Mouse (Mus musculus): Measurements from ENCODE around the gene Ttc25.
"Not testable (repeated sequence)": the region's sequence is repeated elsewhere in the genome, so short reads cannot be mapped to it uniquely, and the experiment has no call there.

Gene Ttc25

DNA sequence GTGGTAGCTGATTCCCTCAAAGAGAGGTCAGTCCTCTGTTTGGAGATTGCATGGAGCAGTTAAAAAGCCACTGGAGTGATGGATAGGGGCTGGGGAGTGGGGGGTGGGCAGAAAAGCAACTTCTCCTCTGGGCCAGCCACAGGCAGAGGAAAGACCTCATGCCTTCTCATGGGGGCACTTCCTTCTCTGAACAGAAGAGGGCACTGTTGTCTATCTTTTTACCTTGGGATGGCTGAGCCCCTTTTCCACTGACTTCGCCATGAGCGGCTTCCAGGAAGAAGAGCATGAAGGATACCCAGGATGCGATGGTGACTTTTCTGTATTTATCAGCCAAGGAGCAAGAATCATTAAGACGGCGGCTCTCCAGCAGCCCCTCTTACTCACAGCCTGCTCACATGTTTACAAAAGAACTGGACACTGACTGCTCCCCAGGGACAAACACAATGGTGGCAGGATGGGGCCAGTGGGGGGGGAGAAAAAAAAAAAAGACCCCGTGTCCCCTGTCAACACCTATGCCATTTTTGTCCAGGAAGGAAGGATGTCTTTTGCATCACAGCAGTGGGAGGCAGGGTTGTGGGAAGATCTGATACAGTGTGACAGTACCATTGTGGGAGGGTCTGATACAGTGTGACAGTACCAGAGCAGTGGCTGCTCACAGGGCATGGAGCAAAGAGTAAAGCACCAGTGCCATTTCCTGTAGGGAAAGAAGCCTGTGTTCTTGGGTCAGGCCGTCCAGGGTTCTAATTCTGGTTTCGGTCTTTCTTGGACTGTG is 25.2 kb downstream of the Ttc25 start:
- DNase-seq (ENCODE audit: low spot score in 2 of 2), result peak; percentile 45 to 59

DNA sequence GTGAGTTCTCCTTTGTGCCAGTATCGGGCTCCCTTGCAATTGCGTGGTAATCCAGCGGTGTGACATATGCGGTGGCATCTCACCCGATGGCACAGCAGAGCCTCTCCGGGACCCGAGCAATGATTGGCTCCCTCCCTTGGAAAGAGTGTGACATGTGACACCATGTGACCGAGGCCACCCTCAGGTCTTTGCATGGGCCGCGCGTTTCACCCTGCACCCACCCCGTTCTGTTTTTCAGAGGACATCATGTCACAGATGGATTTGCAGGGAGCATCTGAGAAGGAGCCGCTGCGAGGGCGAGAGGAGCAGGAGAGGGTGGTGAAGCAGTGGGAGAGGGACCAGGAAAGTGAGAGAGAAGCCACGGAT is 25.8 kb downstream of the Ttc25 start:
- DNase-seq (ENCODE audit: low spot score in 2 of 2), result no peak

DNA sequence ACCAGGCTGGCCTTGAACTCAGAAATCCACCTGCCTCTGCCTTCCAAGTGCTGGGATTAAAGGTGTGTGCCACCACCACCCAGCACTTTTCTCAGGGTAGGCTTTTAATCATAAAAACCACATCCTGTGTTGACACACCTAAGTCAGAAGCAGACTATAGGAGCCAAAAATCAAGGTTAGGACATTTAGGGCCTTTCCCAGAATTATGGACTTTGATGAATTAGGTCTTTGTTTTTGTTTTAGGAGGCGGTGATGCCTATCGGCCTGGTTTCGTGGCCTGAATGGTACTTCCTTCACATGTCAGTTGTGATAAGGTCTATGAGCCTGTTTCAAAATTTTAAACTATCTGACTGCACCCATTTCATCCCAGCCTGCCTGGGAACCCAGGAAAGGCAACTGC is 28.8 kb downstream of the Ttc25 start:
- DNase-seq (ENCODE audit: low spot score in 2 of 2), result no peak

DNA sequence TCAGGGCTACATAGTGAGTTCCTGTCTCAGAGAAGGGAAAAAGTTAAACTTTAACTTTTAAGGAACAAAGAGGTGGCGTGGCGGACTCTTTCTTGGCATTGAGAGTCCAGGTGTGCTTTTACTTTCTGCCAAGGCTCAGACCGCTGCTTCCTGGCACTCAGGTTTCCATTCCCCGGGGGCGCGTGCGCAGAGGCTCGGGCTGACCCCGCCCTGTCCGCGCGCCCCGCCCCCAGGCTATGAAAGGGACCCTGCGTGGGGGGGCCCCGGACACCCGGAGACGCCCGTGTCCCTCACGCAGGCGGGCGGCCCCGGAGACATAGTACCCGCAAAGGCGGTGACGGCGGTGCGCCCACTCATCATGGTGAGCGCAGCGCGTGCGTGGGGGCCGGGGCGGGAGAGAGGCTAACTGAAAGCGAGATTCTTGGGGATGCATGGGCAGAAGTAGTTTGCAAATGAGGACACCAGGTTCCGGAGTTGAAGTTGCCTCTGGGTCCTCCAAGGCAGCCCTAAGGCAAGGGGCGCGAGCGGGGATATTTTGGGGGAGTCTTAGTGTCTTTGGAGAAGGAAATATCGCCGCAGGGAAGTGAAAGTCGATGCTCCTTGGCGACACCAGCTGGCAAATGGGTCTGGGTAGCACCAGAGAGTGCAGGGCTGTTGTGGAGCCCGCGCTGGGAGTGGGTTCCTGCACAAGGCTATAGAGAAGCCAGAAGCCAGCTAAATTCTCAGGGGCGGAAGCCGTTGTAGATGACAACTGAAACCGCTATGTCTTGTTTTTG is 29.5 kb downstream of the Ttc25 start, which contains the start of gene Cnp:
TSS of gene Cnp (plus strand) at position 197 of the 776 bp plus-strand sequence.
- peak; percentile 62 to 63 for DNase-seq (ENCODE audit: low spot score in 2 of 2)

DNA sequence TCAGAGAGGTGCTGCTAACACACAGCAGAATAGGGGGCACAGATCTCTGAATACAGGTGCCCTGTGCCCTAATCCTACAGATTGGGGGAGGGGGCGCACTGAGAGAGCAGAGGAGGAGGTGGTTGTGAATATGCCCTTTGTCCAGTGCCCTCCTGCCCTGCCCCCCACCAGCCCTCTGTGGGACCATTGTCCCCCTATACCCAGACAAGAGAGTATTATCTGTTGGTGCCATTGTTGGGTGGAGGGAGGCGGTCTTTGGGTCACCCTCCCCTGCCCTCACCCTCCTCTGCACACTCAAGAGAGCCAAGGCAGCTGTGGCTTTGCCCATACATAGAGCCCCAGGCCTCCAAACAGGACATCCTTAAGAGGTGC is 30.1 kb downstream of the Ttc25 start:
- no peak for DNase-seq (ENCODE audit: low spot score in 2 of 2)

DNA sequence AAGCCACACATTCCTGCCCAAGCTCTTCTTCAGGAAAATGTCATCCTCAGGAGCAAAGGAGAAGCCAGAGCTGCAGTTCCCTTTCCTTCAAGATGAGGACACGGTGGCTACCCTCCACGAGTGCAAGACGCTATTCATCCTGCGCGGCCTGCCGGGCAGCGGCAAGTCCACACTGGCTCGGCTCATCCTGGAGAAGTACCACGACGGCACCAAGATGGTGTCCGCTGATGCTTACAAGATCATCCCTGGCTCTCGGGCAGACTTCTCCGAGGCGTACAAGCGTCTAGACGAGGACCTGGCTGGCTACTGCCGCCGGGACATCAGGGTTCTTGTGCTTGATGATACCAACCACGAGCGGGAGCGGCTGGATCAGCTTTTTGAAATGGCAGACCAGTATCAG is 30.8 kb downstream of the Ttc25 start:
- no peak for DNase-seq (ENCODE audit: low spot score in 2 of 2)

DNA sequence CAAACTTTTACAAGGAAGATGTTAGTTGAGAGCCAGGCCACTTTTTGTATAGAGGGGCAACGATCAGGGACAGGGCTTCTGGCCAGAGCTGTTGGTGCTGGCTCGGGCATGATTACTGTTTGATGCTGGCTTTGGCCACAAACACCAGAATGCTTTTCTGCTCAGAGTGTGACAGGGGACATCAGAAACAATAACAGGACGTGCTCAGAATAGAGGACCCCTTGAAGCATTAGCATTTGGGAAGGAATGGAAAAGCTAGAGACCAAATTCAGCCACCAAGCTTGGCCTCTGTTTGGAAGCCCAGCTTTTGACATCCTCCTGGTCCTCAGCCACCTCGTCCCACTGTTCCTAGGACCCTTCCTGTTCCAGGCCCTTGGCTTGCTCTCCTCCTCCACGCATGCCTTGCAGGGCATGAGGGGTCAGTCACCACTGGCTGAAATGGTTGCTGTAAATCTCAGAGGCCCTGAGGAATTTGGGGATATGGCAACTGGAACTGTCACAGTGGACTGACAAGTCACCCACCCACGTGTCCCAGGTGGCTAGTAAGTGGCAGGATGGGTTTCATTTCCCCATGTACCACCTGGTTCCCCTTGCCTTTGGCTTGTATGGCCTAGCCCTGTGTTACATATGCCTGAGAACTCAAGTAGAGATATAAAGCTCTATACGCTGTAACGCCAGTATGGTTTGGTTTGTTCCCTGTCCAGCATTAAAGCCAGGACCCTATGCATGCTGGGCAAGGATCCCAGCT is 32.6 kb downstream of the Ttc25 start:
- DNase-seq (ENCODE audit: low spot score in 2 of 2), result no peak

DNA sequence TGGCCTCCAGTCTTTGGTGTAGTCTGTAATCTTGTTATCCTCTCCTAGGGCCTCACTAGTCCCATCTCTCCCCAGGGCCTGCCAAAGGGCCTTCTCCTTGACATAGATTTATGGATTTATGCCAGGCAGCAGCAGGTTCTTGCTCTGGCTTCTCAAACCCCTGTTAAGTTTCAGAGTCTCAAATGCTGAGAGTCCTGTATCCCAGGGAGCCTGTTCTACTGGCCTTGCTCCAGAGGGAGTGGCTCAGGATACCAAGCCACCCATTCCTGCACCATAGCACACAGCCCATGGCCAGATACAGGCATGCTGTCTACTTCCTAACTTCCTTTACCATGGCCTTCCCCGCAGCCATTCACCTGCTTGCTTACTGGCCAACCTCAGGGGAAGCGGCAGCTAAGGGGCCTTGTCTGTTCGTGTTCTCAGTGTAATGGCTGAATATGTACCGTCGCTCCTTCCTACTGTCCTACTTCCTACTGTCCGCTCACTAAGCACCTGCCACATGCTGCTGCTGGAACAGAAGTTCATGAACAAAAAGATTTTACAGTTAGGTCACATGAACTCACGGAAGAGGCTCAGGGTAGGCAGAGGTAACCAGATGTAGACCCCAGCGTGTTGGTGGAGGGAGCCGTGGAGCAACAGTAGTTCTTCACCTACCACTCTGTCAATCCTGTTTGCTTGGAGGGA is 33.9 kb downstream of the Ttc25 start:
- DNase-seq (ENCODE audit: low spot score in 2 of 2), result no peak

DNA sequence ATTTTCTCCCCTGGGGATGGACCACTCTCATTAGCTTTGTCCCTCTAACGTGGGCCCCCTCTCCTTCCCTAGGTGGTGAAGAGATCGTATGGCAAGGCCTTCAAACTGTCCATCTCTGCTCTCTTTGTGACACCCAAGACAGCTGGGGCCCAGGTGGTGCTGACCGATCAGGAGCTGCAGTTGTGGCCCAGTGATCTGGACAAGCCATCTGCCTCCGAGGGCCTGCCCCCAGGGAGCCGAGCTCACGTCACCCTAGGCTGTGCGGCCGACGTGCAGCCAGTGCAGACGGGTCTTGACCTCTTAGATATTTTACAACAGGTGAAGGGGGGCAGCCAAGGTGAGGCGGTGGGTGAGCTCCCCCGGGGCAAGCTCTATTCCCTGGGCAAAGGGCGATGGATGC is 34.9 kb downstream of the Ttc25 start:
- no peak for DNase-seq (ENCODE audit: low spot score in 2 of 2)

DNA sequence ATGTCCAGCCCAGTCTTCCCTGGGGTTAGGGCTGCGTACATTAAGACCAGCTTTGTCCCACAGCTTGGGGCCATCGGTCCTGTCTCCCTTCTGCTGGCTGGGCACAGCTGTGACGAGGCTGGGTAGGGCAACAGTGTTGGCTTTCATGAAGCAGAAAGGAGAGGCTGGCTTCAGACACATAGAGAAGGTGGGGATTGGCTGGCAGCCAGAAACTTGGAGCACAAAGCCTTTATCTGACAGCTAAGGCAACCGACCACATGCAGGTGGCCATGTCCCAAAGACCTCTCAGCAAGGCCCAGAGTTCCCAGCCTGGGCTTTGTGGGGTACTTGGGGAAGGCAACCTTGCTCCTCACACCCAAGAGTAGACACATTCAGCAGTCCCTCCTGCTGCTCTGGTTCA is 36.3 kb downstream of the Ttc25 start:
- no peak for DNase-seq (ENCODE audit: low spot score in 2 of 2)

DNA sequence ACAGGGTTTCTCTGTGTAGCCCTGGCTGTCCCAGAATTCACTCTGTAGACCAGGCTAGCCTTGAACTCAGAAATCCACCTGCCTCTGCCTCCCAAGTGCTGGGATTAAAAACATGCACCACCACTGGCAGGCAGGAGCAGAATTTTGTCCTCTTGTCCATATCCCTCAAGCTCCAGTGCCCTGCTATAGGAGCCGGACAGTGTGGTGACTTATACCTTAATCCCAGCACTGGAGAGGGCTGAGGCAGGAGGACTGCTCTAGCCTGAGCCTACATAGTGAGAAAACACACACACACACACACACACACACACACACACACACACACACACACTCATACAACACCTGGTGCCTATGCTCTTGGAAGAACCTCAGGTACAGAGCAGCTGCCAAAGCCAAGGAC is 37.0 kb downstream of the Ttc25 start:
- DNase-seq (ENCODE audit: low spot score in 2 of 2), result not testable (repeated sequence)

DNA sequence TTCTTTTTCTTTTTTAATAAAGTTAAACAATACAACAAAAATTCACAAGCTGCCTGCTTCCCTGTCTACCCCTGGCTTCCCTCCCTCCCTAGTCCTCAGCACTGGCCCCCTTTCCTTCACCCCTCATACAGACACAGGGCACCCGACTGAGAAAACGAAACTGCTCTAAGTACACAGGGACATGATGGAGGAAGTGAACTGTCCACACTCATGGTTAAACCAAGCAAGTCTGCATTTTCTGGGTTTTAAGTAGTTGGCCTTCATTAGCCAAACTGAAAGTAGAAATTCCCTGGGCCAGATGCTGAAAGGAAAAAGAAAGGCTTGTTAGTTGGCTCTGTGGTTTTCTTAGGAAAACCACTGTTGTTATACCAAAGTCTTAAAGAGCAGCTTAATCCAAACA is 37.4 kb downstream of the Ttc25 start:
- DNase-seq (ENCODE audit: low spot score in 2 of 2), result no peak

DNA sequence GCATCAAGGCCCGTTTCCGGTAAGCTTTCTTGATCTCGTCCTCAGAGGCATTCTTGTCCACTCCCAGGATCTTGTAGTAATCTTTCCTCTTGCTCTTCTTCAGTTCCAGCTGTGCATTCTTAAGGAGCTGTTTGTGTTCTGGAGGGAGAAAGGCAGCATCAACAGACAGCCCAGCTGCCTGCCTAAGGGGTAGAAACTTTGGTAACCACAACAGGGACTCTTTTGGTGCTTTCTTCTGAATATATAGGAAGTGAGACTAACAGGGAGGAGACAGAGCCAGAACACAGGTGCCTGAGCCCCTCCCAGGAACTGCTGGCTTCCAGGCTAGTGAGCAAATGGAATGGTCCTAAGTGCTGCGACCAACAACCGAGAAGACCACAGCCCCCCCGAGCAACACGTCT is 39.2 kb downstream of the Ttc25 start:
- no peak for DNase-seq (ENCODE audit: low spot score in 2 of 2)

DNA sequence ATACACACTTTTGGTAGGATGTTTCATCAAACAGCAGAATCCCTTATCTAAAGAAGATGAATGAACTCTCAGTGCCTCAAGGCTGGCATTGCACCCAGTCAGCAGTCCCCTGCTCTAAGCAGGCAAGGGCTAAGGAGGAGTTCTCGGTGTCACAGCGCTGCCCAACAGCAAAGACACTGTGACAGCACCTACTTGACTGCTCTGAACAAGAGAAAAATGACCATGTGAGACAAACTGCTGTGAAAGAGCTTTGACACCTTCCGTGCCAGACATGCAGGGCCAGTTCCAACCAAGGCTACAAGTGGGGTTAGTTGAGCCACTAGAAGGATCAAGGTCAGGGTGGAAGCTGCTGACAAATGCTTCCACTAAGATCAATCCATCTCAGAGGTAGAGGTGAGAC is 39.7 kb downstream of the Ttc25 start:
- no peak for DNase-seq (ENCODE audit: low spot score in 2 of 2)

DNA sequence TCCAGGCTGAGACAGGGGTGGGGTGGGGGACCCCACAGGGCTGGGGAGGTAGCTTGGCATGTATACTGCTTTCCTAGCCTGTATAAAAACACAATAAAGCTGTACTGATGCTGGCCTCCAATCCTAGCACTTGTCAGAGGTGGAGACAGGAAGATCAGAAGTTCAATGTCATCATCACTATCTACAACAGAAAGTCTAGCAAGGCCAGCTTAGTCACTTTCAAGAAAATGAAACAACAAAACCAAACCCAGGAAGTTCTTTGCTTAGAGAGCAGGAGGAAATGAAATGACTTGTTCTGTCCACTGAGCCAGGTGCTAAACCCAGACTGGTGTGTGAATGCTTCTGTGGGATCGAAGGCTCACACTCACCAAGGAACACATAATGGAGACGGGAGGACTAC is 43.1 kb downstream of the Ttc25 start:
- no peak for DNase-seq (ENCODE audit: low spot score in 2 of 2)

DNA sequence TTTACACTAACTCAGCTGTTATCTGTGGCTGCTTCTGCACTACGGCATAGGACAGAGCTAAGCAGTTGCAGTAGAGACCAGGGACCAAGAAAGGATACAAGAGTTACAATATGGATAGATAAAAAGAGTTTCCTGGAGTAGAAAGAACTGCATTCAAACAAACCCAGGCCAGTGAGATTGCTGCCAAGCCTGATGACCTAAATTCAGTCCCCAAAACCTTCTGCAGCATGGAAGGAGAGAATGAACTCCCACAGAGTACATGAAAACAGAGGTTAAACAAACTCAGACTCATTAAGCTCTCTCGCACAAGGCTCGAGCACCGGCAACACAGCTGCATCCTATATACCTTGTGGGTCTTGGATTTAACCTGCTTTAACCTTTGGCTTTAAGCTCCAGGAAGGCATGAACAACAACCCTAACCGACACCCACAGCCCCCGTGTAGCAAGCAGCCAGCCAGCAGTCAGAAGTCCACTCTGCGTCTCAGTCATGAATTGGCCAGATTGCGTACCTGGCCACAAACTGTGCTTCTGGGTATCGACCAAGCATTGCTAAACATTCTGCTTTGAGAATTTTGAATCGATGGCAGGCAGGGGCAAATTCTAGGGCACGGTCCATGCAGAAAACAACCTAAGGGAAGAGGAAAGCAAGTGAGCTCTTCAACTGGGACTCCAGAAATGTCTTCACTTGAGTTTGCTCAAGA is 47.1 kb downstream of the Ttc25 start:
- DNase-seq (ENCODE audit: low spot score in 2 of 2), result no peak

DNA sequence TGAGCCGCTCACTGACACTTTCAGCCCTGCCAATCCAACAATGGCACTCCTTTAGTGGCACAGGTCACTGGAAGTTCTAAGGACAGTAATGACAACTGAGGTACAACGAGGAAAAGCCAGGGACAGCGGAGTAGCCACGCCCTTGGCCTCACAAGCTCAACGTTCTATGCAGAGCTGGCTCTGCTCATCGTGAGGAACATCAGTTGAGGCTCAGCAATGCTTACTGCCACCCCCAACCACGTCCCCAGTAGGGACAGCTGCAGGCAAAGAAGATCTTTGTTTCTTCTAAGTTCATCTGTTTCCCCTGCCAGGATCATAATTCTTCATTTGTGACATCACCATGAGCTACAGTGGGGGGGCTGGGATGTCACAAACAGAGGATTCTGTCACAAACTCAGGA is 49.2 kb downstream of the Ttc25 start:
- DNase-seq (ENCODE audit: low spot score in 2 of 2), result no peak

DNA sequence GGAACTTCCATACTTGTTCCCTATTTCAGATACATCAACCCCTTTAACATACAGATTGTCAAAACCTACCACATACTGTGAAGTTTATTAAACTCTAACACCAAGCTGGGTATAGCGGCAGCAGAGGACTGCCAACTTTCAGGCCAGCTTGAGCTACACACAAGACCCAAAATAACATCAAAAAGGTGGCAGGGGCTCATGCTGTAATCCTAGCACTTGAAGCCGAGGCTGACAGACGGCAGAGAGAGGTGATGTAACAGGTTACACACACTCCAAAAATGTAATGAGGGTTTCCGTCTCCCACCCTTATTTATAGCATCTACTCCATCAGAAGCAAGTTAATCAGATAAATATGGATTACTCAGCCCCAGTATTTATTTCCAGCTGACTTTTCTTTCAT is 50.1 kb downstream of the Ttc25 start:
- DNase-seq (ENCODE audit: low spot score in 2 of 2), result no peak

DNA sequence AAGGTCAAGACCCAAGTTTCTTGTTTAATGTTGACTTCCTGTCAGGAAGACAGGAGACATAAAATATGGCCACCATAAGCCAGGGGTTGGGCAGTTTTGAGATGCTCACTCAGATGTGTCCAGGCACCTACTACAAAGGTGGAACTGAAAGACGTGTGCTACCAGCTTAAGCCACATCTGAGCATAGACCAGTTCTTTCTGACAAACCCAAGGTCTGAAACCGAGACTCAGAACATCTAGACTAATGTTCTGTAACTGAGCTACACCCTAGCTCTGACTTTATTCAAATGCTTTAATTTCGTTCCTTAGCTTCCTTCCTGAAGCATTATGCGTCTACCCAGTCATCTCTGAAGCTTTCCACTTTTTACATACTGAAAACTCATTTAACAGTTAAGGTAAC is 52.7 kb downstream of the Ttc25 start:
- no peak for DNase-seq (ENCODE audit: low spot score in 2 of 2)

DNA sequence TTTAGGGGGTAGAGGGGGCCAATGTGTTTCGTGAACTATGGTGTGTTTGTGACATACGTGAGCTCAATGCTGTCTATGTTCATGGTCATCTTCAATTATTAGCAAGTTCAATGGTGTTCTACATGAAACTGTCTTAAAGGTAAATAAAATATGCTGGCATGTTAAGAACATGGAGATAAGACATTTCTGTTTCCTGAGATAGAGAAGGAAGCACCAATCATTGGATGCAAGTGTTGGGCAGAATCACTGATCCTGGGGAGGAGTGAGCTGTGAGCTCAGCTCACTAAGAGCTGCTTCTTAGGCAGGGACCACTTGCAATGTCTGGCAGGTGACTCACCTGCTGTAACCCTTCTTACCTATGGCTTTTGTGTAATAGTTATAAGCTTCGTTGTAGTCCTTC is 56.0 kb downstream of the Ttc25 start:
- DNase-seq (ENCODE audit: low spot score in 2 of 2), result no peak

DNA sequence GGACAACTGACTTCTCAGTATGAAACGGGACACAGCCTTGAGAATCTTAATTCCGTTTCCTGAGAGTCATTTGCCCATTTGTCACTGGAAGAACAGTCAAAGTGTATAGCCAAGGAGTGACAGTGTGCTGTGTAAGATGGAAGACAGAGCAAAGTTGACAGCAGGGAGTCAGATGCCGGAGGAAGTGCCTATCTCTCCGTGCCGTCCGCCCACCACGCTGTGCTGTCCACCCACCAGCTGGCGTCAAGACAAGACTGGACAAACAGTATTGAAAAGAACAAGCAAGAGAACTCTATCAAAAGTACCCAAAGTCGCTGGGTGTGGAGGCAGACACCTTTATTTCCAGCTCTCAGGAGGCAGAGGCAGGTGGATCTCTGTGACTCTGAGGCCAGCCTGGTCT is 57.7 kb downstream of the Ttc25 start:
- no peak for DNase-seq (ENCODE audit: low spot score in 2 of 2)

DNA sequence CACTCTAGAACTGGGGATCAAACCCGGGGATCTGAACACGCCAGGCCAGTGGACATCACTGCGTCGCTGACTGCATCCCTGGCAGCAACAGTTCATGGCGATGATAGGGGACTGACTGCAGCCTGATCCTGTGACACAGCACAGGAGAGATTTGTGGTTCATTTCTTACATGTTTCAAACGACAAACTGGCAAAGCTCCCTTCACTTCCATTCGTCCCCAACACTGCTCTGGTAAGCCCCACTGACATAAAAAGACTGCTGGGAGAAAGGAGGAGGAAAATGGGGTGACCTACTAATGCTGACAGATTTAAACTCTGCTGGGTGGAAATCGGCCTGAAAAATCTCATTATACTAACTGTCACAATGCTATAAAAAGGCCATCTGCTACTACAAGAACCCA is 58.4 kb downstream of the Ttc25 start:
- no peak for DNase-seq (ENCODE audit: low spot score in 2 of 2)
